Mouse (Mus musculus) midbrain, embryonic 13.5 days (tissue): ENCODE results near the gene Tmem210. TPM values are rescaled to one million over a fixed set of nuclear protein-coding genes. Genes with fewer than 3 reads are reported as not detected.

ENCODE experiments used
- ATAC-seq: fragments of 200-750 bp; cut with Nextera tagmentation; 2 replicates; pipeline ENCODE4 v1.8.0; 2017; ENCODE audit warnings: mild to moderate bottlenecking, moderate TSS enrichment, moderate library complexity
- H3K27ac ChIP-seq: fragments of 300-500 bp; sonication (generic); 2 replicates; pipeline ENCODE4 v1.5.1; 2015; ENCODE audit warnings: inconsistent platforms, mild to moderate bottlenecking, moderate library complexity
- H3K27me3 ChIP-seq: fragments of 300-500 bp; sonication (generic); 2 replicates; pipeline ENCODE4 v1.6.1; 2015; ENCODE audit warnings: mild to moderate bottlenecking, inconsistent platforms
- H3K36me3 ChIP-seq: fragments of 300-500 bp; sonication (generic); 2 replicates; pipeline ENCODE4 v1.6.1; 2015; ENCODE audit warnings: mild to moderate bottlenecking, inconsistent platforms
- H3K4me1 ChIP-seq: fragments of 300-500 bp; sonication (generic); replicated peaks from 2 replicates; pipeline ENCODE4 v1.6.1; 2015; ENCODE audit warnings: inconsistent platforms
- H3K4me2 ChIP-seq: fragments of 300-500 bp; sonication (generic); replicated peaks from 2 replicates; pipeline ENCODE4 v1.6.1; 2015; ENCODE audit warnings: moderate library complexity, mild to moderate bottlenecking, inconsistent platforms
- H3K4me3 ChIP-seq: fragments of 300-500 bp; sonication (generic); replicated peaks from 2 replicates; pipeline ENCODE4 v1.5.1; 2015; ENCODE audit warnings: mild to moderate bottlenecking, inconsistent platforms
- H3K9ac ChIP-seq: fragments of 300-500 bp; sonication (generic); replicated peaks from 2 replicates; pipeline ENCODE4 v1.6.1; 2015; ENCODE audit warnings: mild to moderate bottlenecking, inconsistent platforms
- H3K9me3 ChIP-seq: fragments of 300-500 bp; sonication (generic); 2 replicates; pipeline ENCODE4 v1.6.1; 2016; ENCODE audit warnings: mild to moderate bottlenecking, inconsistent platforms
- WGBS: fragments of 180-500 bp; shearing (Covaris S2); methylation state at CpG from one replicate; pipeline ENCODE4 v1.1.7; 2015; 5-methylcytosine and 5-hydroxymethylcytosine counted together
- polyA plus RNA-seq: library from polyadenylated mRNA; unstranded; fragments of >200 nt; fragmentation: Nextera tagmentation; extraction: Ambion mirVana; gene quantifications from 2 replicates; pipeline ENCODE4 v1.2.1, GENCODE M21; 2015

Gene Tmem210
- polyA plus RNA-seq, 1 experiment from 2014 or later = not detected

DNA sequence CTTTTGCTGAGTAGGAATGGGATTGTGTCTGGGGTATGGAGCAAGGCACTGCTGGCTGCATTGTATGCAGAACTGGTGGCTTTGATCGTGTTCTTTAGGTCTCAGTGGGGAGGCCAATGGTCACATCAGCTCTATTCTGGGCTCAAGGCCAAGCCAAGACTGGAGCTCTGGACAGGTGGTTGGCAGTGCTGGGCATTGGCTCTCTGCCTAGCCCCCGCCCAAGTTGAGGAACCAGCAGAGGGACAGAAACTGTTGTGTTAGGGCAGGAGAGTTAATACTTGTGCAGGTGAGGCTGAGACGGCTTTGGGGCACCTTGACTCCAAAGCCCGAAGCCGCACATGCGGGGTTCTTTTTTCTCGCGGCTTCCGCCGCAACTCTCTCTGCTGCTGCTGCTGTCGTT lies 1.7 kb downstream of the Tmem210 start, which contains the start of gene Lrrc26:
Gene Lrrc26 (plus strand): TSS at position 265 of the 400 bp plus-strand sequence.
- 12% methylated on average over 11 of the region's 11 CpGs for WGBS
- H3K9me3 ChIP-seq = no peaks in the 10 kb centered on the region
- peak within 1 kb of the TSS; percentile 20; the same call in 1 of the 2 replicates for H3K9ac ChIP-seq
- H3K4me1 ChIP-seq = peaks cover 29% of the 10 kb centered on the region
- peaks cover 16% of the 10 kb centered on the region for H3K36me3 ChIP-seq
- peak within 1 kb of the TSS; percentile 12 for H3K4me3 ChIP-seq
- no peak for ATAC-seq
- H3K4me2 ChIP-seq = peak within 1 kb of the TSS; percentile 30
- peaks cover 69% of the 10 kb centered on the region for H3K27me3 ChIP-seq
- no peak within 1 kb of the TSS for H3K27ac ChIP-seq

DNA sequence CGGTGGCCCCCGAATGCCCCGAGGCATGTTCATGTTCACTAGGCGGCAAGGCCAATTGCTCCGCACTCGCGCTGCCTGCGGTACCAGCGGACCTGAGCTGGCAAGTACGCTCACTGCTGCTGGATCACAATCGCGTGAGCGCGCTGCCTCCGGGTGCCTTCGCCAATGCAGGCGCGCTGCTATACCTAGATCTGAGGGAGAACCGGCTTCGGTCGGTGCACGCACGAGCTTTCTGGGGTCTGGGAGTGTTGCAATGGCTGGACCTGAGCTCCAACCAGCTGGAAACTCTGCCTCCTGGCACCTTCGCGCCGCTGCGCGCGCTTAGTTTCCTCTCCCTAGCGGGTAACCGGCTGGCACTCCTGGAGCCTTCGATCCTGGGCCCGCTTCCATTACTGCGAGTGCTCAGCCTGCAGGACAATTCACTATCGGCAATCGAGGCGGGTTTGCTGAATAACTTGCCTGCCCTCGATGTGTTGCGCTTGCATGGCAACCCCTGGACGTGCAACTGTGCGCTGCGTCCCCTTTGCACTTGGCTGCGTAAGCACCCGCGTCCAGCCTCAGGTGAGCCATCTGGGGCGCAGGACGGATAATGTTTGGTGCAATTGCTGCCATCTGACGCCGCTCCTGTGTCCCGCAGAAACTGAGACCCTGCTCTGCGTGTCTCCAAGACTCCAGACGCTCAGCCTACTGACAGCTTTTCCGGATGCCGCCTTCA lies 2.3 kb downstream of the Tmem210 start:
- 2% methylated on average over 54 of the region's 54 CpGs for WGBS
- peaks cover 75% of the 10 kb centered on the region for H3K27me3 ChIP-seq
- peak overlapping the region; percentile 30 for H3K4me2 ChIP-seq
- no peak overlapping the region for H3K27ac ChIP-seq
- peak overlapping the region; percentile 20; the same call in 1 of the 2 replicates for H3K9ac ChIP-seq
- H3K4me3 ChIP-seq = peak overlapping the region; percentile 8
- peaks cover 29% of the 10 kb centered on the region for H3K4me1 ChIP-seq
- no peak for ATAC-seq
- H3K9me3 ChIP-seq = no peaks in the 10 kb centered on the region
- peaks cover 10% of the 10 kb centered on the region for H3K36me3 ChIP-seq

GRCm38 (mm10) chr2:25290816-25291130 lies 2.8 kb downstream of the Tmem210 start:
- WGBS = under 1% methylated on average over 18 of the region's 18 CpGs

DNA sequence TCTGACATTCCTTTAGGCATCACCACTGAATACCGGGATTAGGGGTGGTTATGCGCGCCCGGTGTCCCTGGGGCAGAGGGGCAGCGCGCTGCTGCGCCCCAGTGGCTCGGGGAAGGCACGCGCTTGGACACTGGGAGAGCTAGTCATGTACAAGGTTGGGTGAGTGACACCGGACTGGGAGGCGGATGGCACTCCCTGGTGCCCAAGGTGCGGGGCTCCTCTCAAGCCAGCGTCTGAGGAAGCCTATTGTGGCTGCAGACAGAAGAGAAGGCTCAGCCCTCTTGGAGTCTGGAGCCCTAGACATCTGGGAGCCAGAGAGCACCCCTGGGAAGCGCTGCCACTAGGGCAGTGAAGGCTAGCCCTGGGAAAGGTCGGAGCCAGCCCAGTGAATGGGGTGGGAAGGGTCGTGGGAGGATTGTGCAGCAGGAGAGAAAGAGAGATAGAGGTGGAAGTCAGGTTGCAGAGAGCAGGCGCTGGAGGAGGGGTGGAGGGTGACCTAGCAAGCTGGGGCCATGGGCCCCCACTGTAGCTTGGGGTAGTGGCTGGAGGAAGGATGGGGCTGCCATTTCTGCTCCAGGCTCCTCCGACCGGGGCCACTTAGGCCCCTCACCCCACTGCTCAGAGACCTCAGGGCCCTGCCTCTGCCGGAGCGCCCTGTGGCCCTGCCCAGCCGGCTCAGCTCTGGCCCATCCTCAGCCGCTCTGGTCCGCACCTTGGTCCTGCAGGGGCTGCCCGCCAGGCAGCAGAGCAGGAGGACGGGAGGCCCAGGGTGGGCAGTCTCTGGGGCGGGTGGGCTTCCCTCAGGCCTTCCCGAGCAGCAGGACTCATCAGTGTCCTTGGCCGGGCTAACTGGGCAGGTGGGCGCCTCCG lies 3.5 kb downstream of the Tmem210 start:
- 0 out of 2 replicates have a peak, but pooled peaks cover 5% of the 10 kb centered on the region for H3K36me3 ChIP-seq
- H3K4me1 ChIP-seq = peaks cover 29% of the 10 kb centered on the region
- H3K9ac ChIP-seq = no peak overlapping the region; the same call in 1 of the 2 replicates
- no peak overlapping the region for H3K27ac ChIP-seq
- WGBS = 5% methylated on average over 32 of the region's 32 CpGs
- no peaks in the 10 kb centered on the region for H3K9me3 ChIP-seq
- peaks cover 86% of the 10 kb centered on the region for H3K27me3 ChIP-seq
- H3K4me2 ChIP-seq = peak overlapping the region; percentile 47
- ATAC-seq = peak; percentile 31
- H3K4me3 ChIP-seq = peak overlapping the region; percentile 26

More at GRCm38 (mm10) chr2:25290816-25291130, 2.8 kb downstream of the Tmem210 start:
- Histone ChIP-seq H3K9me3 (no peaks in the 10 kb centered on the region), H3K4me2 (peak overlapping the region; percentile 30), H3K9ac (peak overlapping the region; percentile 20; the same call in 1 of the 2 replicates), H3K4me1 (peaks cover 29% of the 10 kb centered on the region), H3K4me3 (peak overlapping the region; percentile 12; the same call in 1 of the 2 replicates), H3K27me3 (peaks cover 80% of the 10 kb centered on the region), H3K27ac (no peak overlapping the region), H3K36me3 (peaks cover 9% of the 10 kb centered on the region)
- ATAC-seq = no peak

DNA sequence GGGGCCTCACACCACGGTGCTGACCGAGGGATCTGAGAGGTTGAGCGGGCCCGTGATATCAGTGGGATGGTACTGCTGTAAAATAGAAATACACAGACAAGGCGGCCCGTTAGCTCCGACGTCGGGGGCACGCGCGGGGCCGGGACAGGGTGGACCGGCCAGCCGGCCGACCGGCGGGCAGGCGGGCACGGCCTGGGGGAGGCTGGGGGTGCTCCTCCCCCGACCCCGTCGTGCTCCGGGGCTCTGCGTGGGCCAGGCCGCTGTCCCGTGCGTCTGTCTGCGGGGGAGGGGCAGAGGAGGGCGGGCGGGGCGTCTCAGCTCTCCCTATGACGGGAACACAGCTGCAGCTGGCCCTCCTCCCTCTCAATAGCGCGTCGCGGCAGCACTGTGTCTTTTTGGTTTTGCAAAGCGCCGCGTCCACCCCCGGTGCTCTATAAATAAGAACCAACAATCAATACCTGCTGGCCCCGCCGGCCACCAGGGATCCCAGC lies 4.2 kb downstream of the Tmem210 start:
- 0 out of 2 replicates have a peak, but pooled peaks cover 5% of the 10 kb centered on the region for H3K36me3 ChIP-seq
- no peaks in the 10 kb centered on the region for H3K9me3 ChIP-seq
- peak overlapping the region; percentile 55 for H3K9ac ChIP-seq
- H3K4me1 ChIP-seq = peaks cover 29% of the 10 kb centered on the region
- WGBS = 4% methylated on average over 29 of the region's 43 CpGs
- peak overlapping the region; percentile 47 for H3K4me2 ChIP-seq
- no peak overlapping the region for H3K27ac ChIP-seq
- peak overlapping the region; percentile 26 for H3K4me3 ChIP-seq
- peak; percentile 32 for ATAC-seq
- H3K27me3 ChIP-seq = peaks cover 93% of the 10 kb centered on the region

DNA sequence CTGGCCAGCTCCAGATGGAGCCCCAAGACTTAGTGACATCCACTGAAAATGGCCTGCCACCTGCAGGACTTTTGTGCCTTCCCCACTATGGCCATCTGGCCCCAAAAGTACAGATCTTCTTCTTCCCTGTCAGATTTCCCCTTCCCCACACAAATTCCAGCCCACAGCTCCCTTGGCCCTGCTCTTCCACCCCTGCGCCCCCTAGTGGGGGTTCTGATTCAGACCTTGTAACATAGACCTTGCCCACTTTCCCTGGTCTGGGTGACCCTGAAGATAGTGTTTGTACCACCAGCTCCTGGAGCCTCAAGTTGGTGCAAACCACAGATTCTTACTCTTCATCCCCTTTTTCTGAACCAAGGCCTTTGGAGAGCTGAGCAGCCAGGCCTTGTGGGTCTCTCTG lies 4.9 kb downstream of the Tmem210 start:
- Histone ChIP-seq H3K9me3 (no peaks in the 10 kb centered on the region), H3K27ac (no peak overlapping the region), H3K4me3 (no peak overlapping the region), H3K4me2 (0 out of 2 replicates have a peak overlapping the region, but pooled peaks have one; percentile 47), H3K4me1 (peaks cover 29% of the 10 kb centered on the region), H3K27me3 (peaks cover 100% of the 10 kb centered on the region), H3K9ac (no peak overlapping the region), H3K36me3 (0 out of 2 replicates have a peak, but pooled peaks cover 5% of the 10 kb centered on the region)
- WGBS = 0% methylated on average over 1 of the region's 1 CpGs
- ATAC-seq = no peak

- H3K4me2 ChIP-seq = no peak overlapping the region
- WGBS = 76% methylated on average over 9 of the region's 9 CpGs
- no peaks in the 10 kb centered on the region for H3K9me3 ChIP-seq
- H3K36me3 ChIP-seq = 0 out of 2 replicates have a peak, but pooled peaks cover 5% of the 10 kb centered on the region
- peaks cover 100% of the 10 kb centered on the region for H3K27me3 ChIP-seq
- peaks cover 29% of the 10 kb centered on the region for H3K4me1 ChIP-seq
- H3K27ac ChIP-seq = no peak overlapping the region
- H3K9ac ChIP-seq = no peak overlapping the region
- no peak; the same call in 1 of the 2 replicates for ATAC-seq
- no peak overlapping the region for H3K4me3 ChIP-seq
These were observed 5.8 kb downstream of the Tmem210 start for GRCm38 (mm10) chr2:25293706-25294105.

GRCm38 (mm10) chr2:25297093-25297492 lies 9.1 kb downstream of the Tmem210 start:
- H3K4me3 ChIP-seq = no peak overlapping the region
- H3K9ac ChIP-seq = no peak overlapping the region
- peaks cover 73% of the 10 kb centered on the region for H3K27me3 ChIP-seq
- 0 out of 2 replicates have a peak, but pooled peaks cover 5% of the 10 kb centered on the region for H3K36me3 ChIP-seq
- no peak overlapping the region for H3K4me2 ChIP-seq
- no peaks in the 10 kb centered on the region for H3K9me3 ChIP-seq
- H3K4me1 ChIP-seq = peaks cover 6% of the 10 kb centered on the region
- ATAC-seq = no peak
- 77% methylated on average over 8 of the region's 8 CpGs for WGBS
- H3K27ac ChIP-seq = no peak overlapping the region

DNA sequence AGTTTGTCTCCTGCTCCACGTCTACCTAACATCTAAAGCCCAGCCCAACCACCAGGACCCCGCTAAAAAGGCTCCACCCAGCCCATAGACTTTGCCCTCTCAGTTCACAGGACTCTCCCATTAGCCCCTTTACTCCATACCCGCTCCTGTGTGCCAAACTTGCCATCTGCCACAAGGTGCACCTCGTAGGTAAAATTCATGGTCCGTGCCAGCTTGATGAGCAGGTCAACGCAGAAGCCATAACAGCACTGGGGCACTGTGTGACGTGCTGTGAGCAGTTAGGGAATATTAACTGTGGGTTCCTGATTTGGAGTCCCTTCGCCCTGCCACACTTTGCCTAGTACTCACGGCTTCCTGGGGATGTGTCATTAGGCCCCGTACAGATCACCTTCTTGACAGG lies 10.1 kb downstream of the Tmem210 start:
- H3K4me1 ChIP-seq = no peaks in the 10 kb centered on the region
- H3K4me3 ChIP-seq = no peak overlapping the region
- no peak for ATAC-seq
- H3K4me2 ChIP-seq = no peak overlapping the region
- H3K9me3 ChIP-seq = no peaks in the 10 kb centered on the region
- no peak overlapping the region for H3K9ac ChIP-seq
- H3K27ac ChIP-seq = no peak overlapping the region
- 85% methylated on average over 10 of the region's 10 CpGs for WGBS
- H3K36me3 ChIP-seq = 0 out of 2 replicates have a peak, but pooled peaks cover 5% of the 10 kb centered on the region
- H3K27me3 ChIP-seq = peaks cover 71% of the 10 kb centered on the region

- Histone ChIP-seq H3K9ac (no peak overlapping the region), H3K4me2 (no peak overlapping the region), H3K36me3 (no peaks in the 10 kb centered on the region; the same call in 1 of the 2 replicates), H3K27me3 (peaks cover 61% of the 10 kb centered on the region), H3K4me3 (no peak overlapping the region), H3K9me3 (no peaks in the 10 kb centered on the region), H3K27ac (no peak overlapping the region), H3K4me1 (peaks cover 16% of the 10 kb centered on the region)
- WGBS = 84% methylated on average over 3 of the region's 3 CpGs
- ATAC-seq = no peak
These were observed 15.5 kb downstream of the Tmem210 start for GRCm38 (mm10) chr2:25303452-25303851.

GRCm38 (mm10) chr2:25303931-25304656 lies 16.1 kb downstream of the Tmem210 start:
- no peak for ATAC-seq
- Histone ChIP-seq H3K4me3 (peak overlapping the region; percentile 49), H3K9me3 (no peaks in the 10 kb centered on the region), H3K27me3 (peaks cover 65% of the 10 kb centered on the region), H3K4me1 (peaks cover 16% of the 10 kb centered on the region), H3K36me3 (no peaks in the 10 kb centered on the region; the same call in 1 of the 2 replicates), H3K27ac (no peak overlapping the region), H3K4me2 (peak overlapping the region; percentile 79), H3K9ac (peak overlapping the region; percentile 56)
- 70% methylated on average over 7 of the region's 7 CpGs for WGBS
